Mouse (Mus musculus) neural tube, embryonic 12.5 days (tissue): ENCODE results near the gene Parp8. TPM values are rescaled to one million over a fixed set of nuclear protein-coding genes. Genes with fewer than 3 reads are reported as not detected.

Experiments used
- ATAC-seq: fragments of 200-750 bp; cut with Nextera tagmentation; 2 replicates; pipeline ENCODE4 v1.8.0; 2017; ENCODE audit warnings: low read depth, mild to moderate bottlenecking, moderate TSS enrichment, moderate library complexity; ENCODE audit not compliant: low FRiP score
- H3K27ac ChIP-seq: fragments of 300-500 bp; sonication (generic); 2 replicates; pipeline ENCODE4 v1.5.1; 2016
- H3K27me3 ChIP-seq: fragments of 300-500 bp; sonication (generic); replicated peaks from 2 replicates; pipeline ENCODE4 v1.6.1; 2016; ENCODE audit warnings: mild to moderate bottlenecking
- H3K36me3 ChIP-seq: fragments of 300-500 bp; sonication (generic); 2 replicates; pipeline ENCODE4 v1.6.1; 2016; ENCODE audit warnings: mild to moderate bottlenecking
- H3K4me1 ChIP-seq: fragments of 300-500 bp; sonication (generic); 2 replicates; pipeline ENCODE4 v1.6.1; 2016
- H3K4me2 ChIP-seq: fragments of 300-500 bp; sonication (generic); replicated peaks from 2 replicates; pipeline ENCODE4 v1.6.1; 2016; ENCODE audit warnings: mild to moderate bottlenecking
- H3K4me3 ChIP-seq: fragments of 300-500 bp; sonication (generic); 2 replicates; pipeline ENCODE4 v1.5.1; 2016
- H3K9ac ChIP-seq: fragments of 300-500 bp; sonication (generic); 2 replicates; pipeline ENCODE4 v1.6.1; 2016; ENCODE audit warnings: mild to moderate bottlenecking
- H3K9me3 ChIP-seq: fragments of 300-500 bp; sonication (generic); 2 replicates; pipeline ENCODE4 v1.6.1; 2016; ENCODE audit warnings: mild to moderate bottlenecking
- WGBS: fragments of 180-500 bp; shearing (Covaris S2); methylation state at CpG from one replicate; pipeline ENCODE4 v1.1.7; 2016; 5-methylcytosine and 5-hydroxymethylcytosine counted together
- polyA plus RNA-seq: library from polyadenylated mRNA; unstranded; fragments of >200 nt; fragmentation: Nextera tagmentation; extraction: Ambion mirVana; gene quantifications from 2 replicates; pipeline ENCODE4 v1.2.1, GENCODE M21; 2016

The Parp8 gene
- polyA plus RNA-seq = 17.3 and 19.5 TPM in 2 replicates

- peak within 1 kb of the TSS; percentile 69 for H3K27ac ChIP-seq
- peak within 1 kb of the TSS; percentile 77 for H3K4me3 ChIP-seq
- ATAC-seq = peak; percentile 63
- H3K36me3 ChIP-seq = no peaks in the 10 kb centered on the region
- no peaks in the 10 kb centered on the region for H3K27me3 ChIP-seq
- under 1% methylated on average over 45 of the region's 67 CpGs for WGBS
- 0 out of 2 replicates have a peak, but pooled peaks cover 5% of the 10 kb centered on the region for H3K4me1 ChIP-seq
- H3K4me2 ChIP-seq = peak within 1 kb of the TSS; percentile 73
- peak within 1 kb of the TSS; percentile 88 for H3K9ac ChIP-seq
- no peaks in the 10 kb centered on the region for H3K9me3 ChIP-seq
Measured at GRCm38 (mm10) chr13:117025226-117026067, at the start of gene Parp8. Parp8 (minus strand) TSS chr13:117025537.

GRCm38 (mm10) chr13:117062628-117063315, 37.4 kb upstream of the Parp8 start:
- Histone ChIP-seq H3K27ac (no peak overlapping the region), H3K4me1 (no peaks in the 10 kb centered on the region; the same call in 1 of the 2 replicates), H3K4me2 (no peak overlapping the region), H3K4me3 (no peak overlapping the region), H3K9ac (no peak overlapping the region), H3K27me3 (no peaks in the 10 kb centered on the region), H3K9me3 (no peaks in the 10 kb centered on the region), H3K36me3 (no peaks in the 10 kb centered on the region)
- WGBS = 63% methylated on average over 17 of the region's 17 CpGs
- no peak; the same call in 1 of the 2 replicates for ATAC-seq

- Histone ChIP-seq H3K36me3 (no peaks in the 10 kb centered on the region), H3K27ac (no peak overlapping the region), H3K4me1 (no peaks in the 10 kb centered on the region), H3K27me3 (no peaks in the 10 kb centered on the region), H3K9me3 (no peaks in the 10 kb centered on the region), H3K4me2 (no peak overlapping the region), H3K9ac (no peak overlapping the region), H3K4me3 (no peak overlapping the region)
- WGBS = 60% methylated on average over 2 of the region's 2 CpGs
- no peak for ATAC-seq
Measured at GRCm38 (mm10) chr13:117056466-117056865, 31.1 kb upstream of the Parp8 start.

- WGBS = 95% methylated on average over 7 of the region's 7 CpGs
- H3K36me3 ChIP-seq = no peaks in the 10 kb centered on the region
- no peaks in the 10 kb centered on the region for H3K4me1 ChIP-seq
- H3K9ac ChIP-seq = no peak overlapping the region
- H3K4me3 ChIP-seq = no peak overlapping the region
- no peaks in the 10 kb centered on the region for H3K27me3 ChIP-seq
- no peak for ATAC-seq
- no peaks in the 10 kb centered on the region for H3K9me3 ChIP-seq
- no peak overlapping the region for H3K4me2 ChIP-seq
- H3K27ac ChIP-seq = no peak overlapping the region
Measured at GRCm38 (mm10) chr13:117054811-117055496, 29.6 kb upstream of the Parp8 start.

- ATAC-seq = no peak
- Histone ChIP-seq H3K4me2 (no peak overlapping the region), H3K4me3 (no peak overlapping the region), H3K4me1 (no peaks in the 10 kb centered on the region), H3K27ac (no peak overlapping the region), H3K36me3 (no peaks in the 10 kb centered on the region), H3K27me3 (no peaks in the 10 kb centered on the region), H3K9ac (no peak overlapping the region), H3K9me3 (no peaks in the 10 kb centered on the region)
- 87% methylated on average over 3 of the region's 3 CpGs for WGBS
Measured at GRCm38 (mm10) chr13:117052748-117053147, 27.4 kb upstream of the Parp8 start.

- WGBS = 92% methylated on average over 5 of the region's 5 CpGs
- ATAC-seq = no peak
- no peaks in the 10 kb centered on the region for H3K9me3 ChIP-seq
- H3K36me3 ChIP-seq = no peaks in the 10 kb centered on the region
- no peaks in the 10 kb centered on the region for H3K4me1 ChIP-seq
- no peaks in the 10 kb centered on the region for H3K27me3 ChIP-seq
- no peak overlapping the region for H3K9ac ChIP-seq
- no peak overlapping the region for H3K27ac ChIP-seq
- no peak overlapping the region for H3K4me3 ChIP-seq
- no peak overlapping the region for H3K4me2 ChIP-seq
Measured at GRCm38 (mm10) chr13:117048541-117048971, 23.2 kb upstream of the Parp8 start.

GRCm38 (mm10) chr13:117043567-117043966, 18.2 kb upstream of the Parp8 start:
- Histone ChIP-seq H3K4me2 (no peak overlapping the region), H3K9me3 (no peaks in the 10 kb centered on the region), H3K4me1 (no peaks in the 10 kb centered on the region), H3K9ac (no peak overlapping the region), H3K27me3 (no peaks in the 10 kb centered on the region), H3K27ac (no peak overlapping the region), H3K4me3 (no peak overlapping the region), H3K36me3 (no peaks in the 10 kb centered on the region)
- ATAC-seq = no peak

- Histone ChIP-seq H3K27me3 (no peaks in the 10 kb centered on the region), H3K9ac (no peak overlapping the region)
- ATAC-seq = no peak
Measured at GRCm38 (mm10) chr13:117041021-117041420, 15.7 kb upstream of the Parp8 start.

GRCm38 (mm10) chr13:117036277-117036676, 10.9 kb upstream of the Parp8 start:
- Histone ChIP-seq H3K4me3 (no peak overlapping the region), H3K4me2 (no peak overlapping the region), H3K9ac (no peak overlapping the region), H3K36me3 (no peaks in the 10 kb centered on the region), H3K4me1 (no peaks in the 10 kb centered on the region), H3K27ac (no peak overlapping the region), H3K9me3 (no peaks in the 10 kb centered on the region), H3K27me3 (no peaks in the 10 kb centered on the region)
- WGBS = 77% methylated on average over 5 of the region's 5 CpGs
- ATAC-seq = no peak

More at GRCm38 (mm10) chr13:117041021-117041420, 15.7 kb upstream of the Parp8 start:
- no peak overlapping the region for H3K4me3 ChIP-seq
- H3K4me2 ChIP-seq = no peak overlapping the region
- no peaks in the 10 kb centered on the region for H3K4me1 ChIP-seq
- no peaks in the 10 kb centered on the region for H3K36me3 ChIP-seq
- H3K27ac ChIP-seq = no peak overlapping the region
- no peaks in the 10 kb centered on the region for H3K9me3 ChIP-seq

GRCm38 (mm10) chr13:117035121-117035520, 9.8 kb upstream of the Parp8 start:
- Histone ChIP-seq H3K9me3 (no peaks in the 10 kb centered on the region), H3K27ac (no peak overlapping the region), H3K4me2 (no peak overlapping the region), H3K4me3 (no peak overlapping the region), H3K27me3 (no peaks in the 10 kb centered on the region), H3K4me1 (no peaks in the 10 kb centered on the region), H3K9ac (no peak overlapping the region), H3K36me3 (no peaks in the 10 kb centered on the region)
- 61% methylated on average over 2 of the region's 2 CpGs for WGBS
- ATAC-seq = no peak

- ATAC-seq = no peak
- Histone ChIP-seq H3K27me3 (no peaks in the 10 kb centered on the region), H3K4me3 (no peak overlapping the region), H3K36me3 (no peaks in the 10 kb centered on the region), H3K4me2 (no peak overlapping the region), H3K9me3 (no peaks in the 10 kb centered on the region), H3K4me1 (no peaks in the 10 kb centered on the region), H3K27ac (no peak overlapping the region), H3K9ac (no peak overlapping the region)
- 80% methylated on average over 1 of the region's 1 CpGs for WGBS
Measured at GRCm38 (mm10) chr13:117034676-117035075, 9.3 kb upstream of the Parp8 start.

- Histone ChIP-seq H3K9ac (no peak overlapping the region), H3K27me3 (no peaks in the 10 kb centered on the region), H3K4me2 (no peak overlapping the region), H3K4me3 (no peak overlapping the region), H3K36me3 (no peaks in the 10 kb centered on the region), H3K9me3 (no peaks in the 10 kb centered on the region), H3K27ac (no peak overlapping the region), H3K4me1 (no peaks in the 10 kb centered on the region)
- WGBS = 83% methylated on average over 5 of the region's 5 CpGs
- ATAC-seq = no peak
Measured at GRCm38 (mm10) chr13:117033676-117034308, 8.5 kb upstream of the Parp8 start.
